Mouse (Mus musculus) lung, adult 2 months (tissue): Measurements from ENCODE around the gene Cabp1. TPM values are rescaled to one million over a fixed set of nuclear protein-coding genes. Genes with fewer than 3 reads are reported as not detected.

Source experiments
- DNase-seq: peaks from one replicate; pipeline ENCODE4 v3.0.0; 2022
- H3K4me1 ChIP-seq: fragments of 200-500 bp; 2 replicates; pipeline ENCODE4 v1.6.1; 2011; ENCODE audit warnings: low read length; ENCODE audit not compliant: control insufficient read depth, insufficient read depth
- H3K4me3 ChIP-seq: fragments of 200-500 bp; replicated peaks from 2 replicates; pipeline ENCODE3; 2011; ENCODE audit warnings: low read depth, mild to moderate bottlenecking, control low read depth, low read length; ENCODE audit errors: extremely low read depth
- CTCF ChIP-seq: fragments of 200-500 bp; IDR thresholded peaks from 2 replicates; pipeline ENCODE4 v1.5.1; 2011; ENCODE audit warnings: mild to moderate bottlenecking, low read length, control low read depth; ENCODE audit not compliant: insufficient read depth
- POLR2A ChIP-seq: fragments of 200-500 bp; IDR thresholded peaks from 2 replicates; pipeline ENCODE4 v1.6.1; 2011; ENCODE audit warnings: low read depth, mild to moderate bottlenecking, control low read depth, low read length, borderline replicate concordance; ENCODE audit errors: extremely low read depth
- WGBS: fragments of 180-500 bp; shearing (Covaris S2); methylation state at CpG from one replicate; pipeline ENCODE4 v1.1.7; 2018; 5-methylcytosine and 5-hydroxymethylcytosine counted together
- polyA plus RNA-seq: library from polyadenylated mRNA; depleted of rRNA; stranded (reverse); fragments of >200 nt; gene quantifications from 2 replicates; pipeline ENCODE4 v1.2.3, GENCODE M21; 2012

Gene Cabp1
- polyA plus RNA-seq, 1 experiment = 6.9 TPM

DNA sequence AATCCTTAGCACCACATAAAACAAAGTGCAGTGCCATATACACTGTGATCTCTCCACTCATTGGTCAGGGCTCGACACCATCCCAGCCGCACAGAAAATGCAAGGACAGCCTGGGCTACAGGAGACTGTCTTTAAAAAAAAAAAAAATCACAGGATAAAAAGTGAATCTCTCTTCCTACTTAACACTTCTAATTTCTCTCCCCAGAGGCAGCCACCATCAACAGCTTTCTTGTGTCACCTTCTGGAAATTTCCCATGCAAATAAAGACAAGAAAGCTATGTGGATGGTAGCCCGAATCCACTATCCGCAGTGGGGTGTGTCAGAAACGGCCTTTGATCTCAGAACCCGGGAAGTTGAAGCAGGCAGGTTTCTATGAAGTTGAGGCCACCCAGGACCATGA, 38.3 kb upstream of the Cabp1 start:
- H3K4me1 ChIP-seq = no peaks in the 10 kb centered on the region
- no peak for TF ChIP-seq CTCF
- TF ChIP-seq POLR2A = no peak
- H3K4me3 ChIP-seq = no peak overlapping the region
- DNase-seq = no peak
- WGBS = 63% methylated on average over 6 of the region's 6 CpGs

DNA sequence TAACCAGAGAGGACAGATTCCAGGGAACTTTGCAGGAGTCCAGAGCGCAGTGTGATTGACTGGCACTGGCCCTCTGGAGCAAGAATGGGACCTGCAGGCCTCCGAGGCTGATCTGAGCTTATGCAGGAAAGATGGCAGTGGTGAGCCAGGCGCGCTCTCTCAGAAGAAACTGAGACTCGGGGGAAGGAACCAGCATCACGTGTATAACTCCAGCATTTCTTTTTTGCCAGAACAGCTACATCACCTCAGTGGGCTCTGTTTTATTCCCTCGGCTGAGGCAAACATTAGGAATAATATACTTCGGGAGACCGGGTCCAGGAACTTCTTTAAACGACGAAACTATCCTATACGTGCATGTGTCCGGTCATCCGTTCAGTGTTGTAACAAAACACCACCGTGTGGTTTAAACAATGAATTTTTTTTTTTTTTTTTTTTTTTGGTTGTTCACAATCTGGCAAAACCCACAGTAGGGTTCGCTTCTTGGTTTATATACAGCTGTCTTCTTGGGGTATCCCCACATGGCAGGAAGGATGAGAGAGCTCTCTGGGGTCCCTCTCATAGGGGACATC, 37.5 kb upstream of the Cabp1 start:
- DNase-seq = no peak
- WGBS = 38% methylated on average over 16 of the region's 16 CpGs
- Histone ChIP-seq H3K4me1 (no peaks in the 10 kb centered on the region), H3K4me3 (no peak overlapping the region)
- TF ChIP-seq CTCF (no peak), POLR2A (no peak)

DNA sequence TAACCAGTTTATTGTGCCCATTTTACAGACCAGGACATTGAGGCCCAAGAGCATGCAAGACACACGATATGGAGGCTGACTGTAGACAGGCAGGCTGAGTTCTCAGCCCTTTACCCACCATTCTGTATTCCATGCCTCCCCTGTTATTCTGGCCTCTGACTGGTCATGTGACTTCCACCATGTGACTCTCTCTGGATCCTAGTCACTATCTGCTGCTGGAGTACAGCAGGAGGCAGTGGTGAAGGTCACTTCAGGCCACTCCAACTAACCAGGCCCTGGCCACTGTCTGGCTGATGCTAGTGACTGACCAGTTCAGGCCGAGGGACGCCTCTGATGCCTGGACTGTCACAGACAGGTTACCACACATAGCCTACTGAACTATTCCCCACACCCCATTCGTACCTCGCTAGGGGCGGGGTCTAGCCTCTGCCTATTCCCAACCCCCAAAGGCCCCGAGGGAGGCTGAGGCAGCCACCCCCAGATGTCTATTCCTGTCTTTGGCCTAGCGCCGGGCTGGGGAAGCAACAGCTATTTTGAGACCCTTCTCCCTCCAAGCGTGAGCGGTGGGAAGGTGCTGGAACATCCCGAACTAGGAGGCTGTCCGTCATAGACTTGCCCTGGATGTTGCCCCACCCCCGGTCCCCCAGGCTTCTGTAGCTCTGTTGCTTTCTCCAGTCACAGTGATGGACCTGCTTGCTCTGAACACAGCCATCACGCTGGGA, 36.8 kb upstream of the Cabp1 start:
- no peak for DNase-seq
- WGBS = 64% methylated on average over 15 of the region's 15 CpGs
- Histone ChIP-seq H3K4me1 (no peaks in the 10 kb centered on the region), H3K4me3 (no peak overlapping the region)
- TF ChIP-seq POLR2A (no peak), CTCF (no peak)

DNA sequence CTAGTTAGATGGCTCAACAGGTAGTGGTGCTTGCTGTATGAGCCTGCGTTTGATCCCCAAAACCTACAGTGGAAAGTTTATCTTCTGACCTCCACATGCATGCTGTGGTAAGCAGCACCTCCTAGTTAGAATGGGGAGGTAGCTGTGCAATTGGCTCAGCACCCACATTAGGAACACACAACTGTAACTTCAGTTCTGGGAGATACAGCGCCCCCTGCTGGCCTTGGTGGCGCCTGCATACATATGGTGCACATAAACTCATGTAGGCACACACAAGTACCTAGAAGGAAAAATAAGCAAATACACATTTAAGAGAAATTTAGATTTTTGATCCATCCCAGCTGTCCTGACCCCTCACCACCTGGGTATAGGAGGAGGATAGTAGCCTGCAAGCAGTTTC, 28.3 kb upstream of the Cabp1 start:
- 76% methylated on average over 3 of the region's 3 CpGs for WGBS
- Histone ChIP-seq H3K4me1 (no peaks in the 10 kb centered on the region), H3K4me3 (no peak overlapping the region)
- TF ChIP-seq POLR2A (no peak), CTCF (no peak)
- DNase-seq = no peak

DNA sequence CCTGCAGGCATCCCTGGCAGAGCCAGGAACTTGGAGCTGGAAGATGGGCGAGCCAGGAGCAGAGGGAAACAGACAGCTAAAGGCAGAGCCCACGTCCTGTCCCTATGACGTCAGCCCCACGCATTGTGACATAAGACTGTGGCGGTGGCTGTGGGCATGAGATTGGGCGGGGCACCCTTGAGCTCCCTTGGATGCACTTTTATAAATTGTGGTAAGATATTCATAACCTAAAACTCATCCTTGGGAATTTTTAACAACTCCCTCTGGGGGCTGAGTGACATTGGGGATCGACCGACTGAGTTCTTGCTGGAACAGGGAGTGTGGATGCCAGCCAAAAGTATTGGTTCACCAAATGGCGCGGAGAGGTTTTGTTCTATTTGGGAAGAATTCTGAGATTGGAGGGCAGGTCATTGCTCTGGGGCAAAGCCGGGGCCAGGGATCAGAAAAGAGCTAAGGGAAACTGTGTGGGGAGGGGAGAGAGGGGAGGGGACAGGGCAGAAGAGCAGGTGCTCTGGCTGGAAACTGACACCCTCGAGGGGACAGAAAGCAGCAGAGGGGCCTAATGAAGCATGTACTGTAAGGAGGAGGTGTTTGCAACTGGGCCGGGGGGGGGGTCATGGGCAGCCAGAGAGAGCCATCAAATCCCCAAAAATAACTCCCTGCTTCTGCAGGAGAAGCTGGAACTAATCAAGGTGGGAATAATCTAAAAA, 26.9 kb upstream of the Cabp1 start:
- 34% methylated on average over 13 of the region's 13 CpGs for WGBS
- Histone ChIP-seq H3K4me1 (no peaks in the 10 kb centered on the region), H3K4me3 (no peak overlapping the region)
- no peak for TF ChIP-seq CTCF
- no peak for TF ChIP-seq POLR2A
- DNase-seq = no peak

DNA sequence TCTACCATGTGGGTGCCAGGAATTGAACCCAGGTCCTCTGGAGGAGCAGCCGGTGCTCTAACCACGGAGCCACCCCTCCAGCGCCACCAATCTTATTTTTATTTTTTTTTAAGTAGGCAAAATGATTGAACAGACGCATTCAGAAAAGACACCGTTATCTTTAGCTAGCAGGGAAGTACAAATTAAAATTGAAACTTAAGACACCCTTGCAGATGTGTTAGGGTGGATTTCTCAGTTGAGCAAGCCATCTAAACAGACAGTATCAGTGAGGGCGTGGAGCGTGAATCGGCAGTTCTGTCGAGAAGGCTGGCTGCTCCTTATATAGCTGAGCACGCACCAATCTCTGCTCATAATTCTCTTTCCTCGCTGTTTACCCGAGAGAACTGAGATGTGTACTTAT, 23.8 kb upstream of the Cabp1 start:
- WGBS = 88% methylated on average over 12 of the region's 12 CpGs
- TF ChIP-seq POLR2A (no peak), CTCF (no peak)
- Histone ChIP-seq H3K4me3 (no peak overlapping the region), H3K4me1 (no peaks in the 10 kb centered on the region)
- no peak for DNase-seq

DNA sequence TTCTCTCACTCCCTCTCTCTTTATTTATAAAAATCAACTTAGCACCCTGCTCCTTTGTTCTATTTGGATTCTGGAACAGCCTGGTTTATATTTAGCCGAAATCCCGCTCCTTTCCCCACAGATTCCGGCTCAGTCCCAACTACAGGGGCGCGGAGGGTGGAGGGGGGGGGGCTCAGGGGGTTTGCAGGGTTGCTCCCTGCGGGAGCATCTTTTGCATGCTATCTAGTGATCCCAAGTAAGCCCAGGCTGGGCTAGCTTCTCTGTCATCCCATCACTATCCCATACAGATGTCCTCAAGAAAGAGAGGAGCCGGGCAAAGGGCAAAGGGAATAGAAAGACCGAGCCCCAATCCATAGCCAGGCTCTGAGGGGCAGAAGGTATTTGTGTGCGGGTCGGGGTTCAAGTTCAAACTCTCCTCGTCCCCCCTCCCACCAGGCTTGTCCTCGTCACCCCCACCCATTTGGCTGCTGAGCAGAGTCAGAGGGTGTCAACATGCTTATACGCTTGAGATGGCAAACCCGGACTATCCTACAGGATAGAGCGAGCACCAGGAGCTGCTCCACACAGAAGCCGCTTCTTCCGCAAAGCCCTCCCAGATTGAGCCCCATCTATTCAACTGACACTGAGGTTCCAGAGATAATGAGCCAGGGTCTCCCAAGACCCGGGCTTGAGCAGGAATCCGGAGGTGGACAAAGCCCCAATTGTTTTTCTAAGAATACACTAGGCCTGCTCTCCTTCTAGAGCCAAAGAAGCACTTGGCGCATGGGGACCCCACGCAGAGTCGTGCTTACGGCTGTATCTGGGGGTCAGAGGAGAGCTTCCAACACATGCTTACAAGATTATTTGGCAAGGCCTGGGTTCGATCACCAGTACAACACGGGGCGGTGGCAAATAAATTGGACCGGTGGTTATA, 21.3 kb upstream of the Cabp1 start:
- WGBS = 29% methylated on average over 27 of the region's 27 CpGs
- no peak for DNase-seq
- H3K4me3 ChIP-seq = no peak overlapping the region
- no peaks in the 10 kb centered on the region for H3K4me1 ChIP-seq
- TF ChIP-seq CTCF = no peak

DNA sequence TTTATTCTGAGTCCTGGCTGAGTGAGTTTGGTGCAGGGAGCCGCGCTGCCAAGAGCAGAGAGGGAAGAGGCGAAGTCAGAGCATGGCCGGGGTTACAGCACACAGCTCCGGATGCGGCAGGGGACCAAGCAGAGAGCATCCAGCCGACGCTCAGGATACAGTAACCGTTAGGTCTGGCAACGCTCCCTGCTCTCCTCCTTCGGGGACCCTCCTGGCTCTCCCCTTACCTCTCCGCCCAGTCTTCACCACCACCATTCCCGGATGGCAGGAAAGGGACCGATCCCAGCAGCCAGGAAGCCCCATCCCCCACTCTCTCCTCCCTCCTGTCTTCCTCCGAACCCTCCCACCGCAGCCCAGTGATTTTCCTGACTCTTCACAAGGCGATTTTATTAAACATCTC, 20.7 kb upstream of the Cabp1 start:
- DNase-seq = no peak
- no peak overlapping the region for H3K4me3 ChIP-seq
- 1% methylated on average over 17 of the region's 17 CpGs for WGBS
- H3K4me1 ChIP-seq = no peaks in the 10 kb centered on the region
- TF ChIP-seq CTCF (no peak), POLR2A (no peak)

DNA sequence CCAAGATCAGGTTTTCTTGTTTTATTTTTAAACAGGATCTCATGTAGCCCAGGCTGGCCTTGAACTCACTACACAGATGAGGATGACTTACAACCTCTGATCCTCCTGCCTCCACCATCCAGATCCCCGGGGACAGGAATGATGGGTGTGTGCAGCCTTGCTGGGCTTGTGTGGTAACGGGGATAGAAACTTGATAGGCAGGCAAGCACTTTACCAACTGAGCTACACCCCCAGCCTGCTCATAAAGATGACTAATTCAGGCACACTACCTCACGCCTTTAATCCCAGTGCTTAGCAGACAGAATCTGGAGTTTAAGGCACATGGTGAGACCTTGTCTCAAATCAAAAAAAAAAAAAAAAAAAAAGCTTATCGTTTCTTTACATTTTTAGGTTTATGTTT, 18.7 kb upstream of the Cabp1 start:
- no peak for TF ChIP-seq POLR2A
- no peak for TF ChIP-seq CTCF
- no peaks in the 10 kb centered on the region for H3K4me1 ChIP-seq
- DNase-seq = no peak
- WGBS = 66% methylated on average over 4 of the region's 4 CpGs
- no peak overlapping the region for H3K4me3 ChIP-seq
